Mouse (Mus musculus): Measurements from ENCODE around the gene Gm21970.
A peak's percentile ranks its signal among the peaks of the same experiment; 100 is the strongest.

Gene Gm21970

GRCm38 (mm10) chr16:91463400-91463799, 71.9 kb downstream of the Gm21970 start:
- no peak for DNase-seq (ENCODE audit: low spot score in 2 of 2)

- DNase-seq (ENCODE audit: low spot score in 2 of 2), result no peak
Observed at GRCm38 (mm10) chr16:91463836-91464400, 72.4 kb downstream of the Gm21970 start.

GRCm38 (mm10) chr16:91464594-91465504, 73.3 kb downstream of the Gm21970 start:
- DNase-seq (ENCODE audit: low spot score in 2 of 2), result peak; percentile 89 to 90

GRCm38 (mm10) chr16:91465505-91466240, 74.2 kb downstream of the Gm21970 start:
- no peak for DNase-seq (ENCODE audit: low spot score in 2 of 2)

- DNase-seq (ENCODE audit: low spot score in 2 of 2), result no peak
Observed at GRCm38 (mm10) chr16:91466566-91466965, 75.0 kb downstream of the Gm21970 start.

Data from heart, adult 9 months (tissue).